Mouse (Mus musculus) bone marrow macrophage, adult 2 months (primary cell): ENCODE measurements around the gene Cys1.

Experiments
- CTCF ChIP-seq: IDR thresholded peaks from 2 replicates; pipeline ENCODE4 v1.5.1; 2012; ENCODE audit warnings: low read depth, mild to moderate bottlenecking, low read length, moderate library complexity
- POLR2A ChIP-seq: IDR thresholded peaks from 2 replicates; pipeline ENCODE4 v1.6.1; 2012; ENCODE audit warnings: mild to moderate bottlenecking, low read depth, low read length, borderline replicate concordance

- TF ChIP-seq CTCF, result no peak
- TF ChIP-seq POLR2A, result no peak
Observed at GRCm38 (mm10) chr12:24709409-24709808, 27.8 kb upstream of the Cys1 start.
